Comparison of ENCODE assay signal across 20 mouse cellular contexts in genomic region chr2:80484951-80485350, GRCm38 (mm10). TPM values are rescaled to one million over a fixed set of nuclear protein-coding genes. Genes with fewer than 3 reads are reported as not detected.
DNase-seq lines count a peak whose midpoint lies in the region; TF ChIP-seq lines count a peak whose summit lies in the region.
"Had no signal": no experiment of that assay in that cellular context is flagged by ENCODE, and none has a peak within 500 bp of the region (broad histone marks: within the 10 kb centered on the region; RNA-seq: fewer than 3 reads in every experiment).

No protein-coding gene starts in this region.

- no peaks in the 10 kb centered on the region; the same call in 1 of the 2 replicates for H3K4me1 ChIP-seq in cerebellum, adult 2 months (ENCODE audit: control insufficient read depth, insufficient read depth, low read length)
- H3K4me1 ChIP-seq: forebrain, embryonic 13.5 days; hindbrain, embryonic 12.5 days had no signal

- peak; percentile 2 for DNase-seq in MEL-GATA-1-ER (ENCODE audit: extremely low read depth, low read depth)
- peak; percentile 84 for DNase-seq in brain, adult 2 months (ENCODE audit: low read depth, low spot score)
- DNase-seq in cerebellum, adult 2 months, result peak; percentile 63 to 80
- DNase-seq in cerebellum, postnatal 10 days, result peak; percentile 84 to 91
- DNase-seq in thymus, adult 18-20 months, result no peak
- no peak for DNase-seq in lung, postnatal 14 days
- no peak for DNase-seq in T-cell, adult 2 months (ENCODE audit: low spot score)
- DNase-seq in spleen, adult 12 weeks (ENCODE audit: low spot score), result no peak
- DNase-seq: adrenal gland, postnatal 10 days; forebrain, postnatal 0 days; gastrocnemius, adult 2 months; gastrocnemius, postnatal 25 days; heart, postnatal 10 days; heart, postnatal 4 days; kidney, adult 11 months had no signal

- no peak overlapping the region for H3K27ac ChIP-seq in cerebellum, adult 2 months (ENCODE audit: insufficient read depth, low read length)
- H3K27ac ChIP-seq: embryonic facial prominence, embryonic 10.5 days; forebrain, embryonic 13.5 days; gastrocnemius, adult 2 months; heart, embryonic 10.5 days; hindbrain, embryonic 12.5 days had no signal

- no peaks in the 10 kb centered on the region for H3K27me3 ChIP-seq in cerebellum, adult 2 months (ENCODE audit: control insufficient read depth, insufficient read depth, low read length)
- H3K27me3 ChIP-seq: forebrain, embryonic 13.5 days; hindbrain, embryonic 12.5 days had no signal

- TF ChIP-seq POLR2A in cerebellum, adult 2 months (IDR thresholded peaks at IDR 0.05; ENCODE audit: borderline replicate concordance, insufficient read depth, low read length), result no peak

- WGBS in cerebellum, adult 2 months, result 12% methylated on average over 5 of the region's 5 CpGs

- H3K4me3 ChIP-seq in cerebellum, adult 2 months (replicated peaks; ENCODE audit: insufficient read depth, low read depth, low read length), result no peak overlapping the region
- H3K4me3 ChIP-seq: embryonic facial prominence, embryonic 10.5 days; forebrain, embryonic 13.5 days; gastrocnemius, adult 2 months; heart, embryonic 10.5 days; hindbrain, embryonic 12.5 days had no signal

- TF ChIP-seq CTCF in cerebellum, adult 2 months (IDR thresholded peaks at IDR 0.05; ENCODE audit: borderline replicate concordance, insufficient read depth, low read depth, low read length), result no peak

RNA-seq across cellular contexts. Expression of gene Frzb, which starts 37.5 kb away (rescaled TPM):
- 3.3 and 3.7 TPM in 2 replicates for polyA plus RNA-seq in cerebellum, adult 2 months (2012; rRNA removed)
- polyA plus RNA-seq: inflammation-experienced regulatory T-cells, adult 6 months had no signal

Comparison
In these comparisons a context has a peak if more than half of its experiments do, and no peak if none do; other contexts are left out.
1. DNase-seq: peak in MEL-GATA-1-ER (single experiment), brain, adult 2 months (single experiment), cerebellum, adult 2 months (2 of 2) and cerebellum, postnatal 10 days (2 of 2); none in thymus, adult 18-20 months (0 of 2), lung, postnatal 14 days (single experiment), T-cell, adult 2 months (single experiment) and spleen, adult 12 weeks (single experiment).